Mouse (Mus musculus): ENCODE measurements around the gene Sema3g. TPM values are rescaled to one million over a fixed set of nuclear protein-coding genes. Genes with fewer than 3 reads are reported as not detected.

Sema3g gene
- polyA plus RNA-seq, 1 experiment from 2014 or later, result 0.32 TPM

- no peak overlapping the region for H3K4me2 ChIP-seq (replicated peaks)
- 77% methylated on average over 8 of the region's 8 CpGs for WGBS
- H3K36me3 ChIP-seq (replicated peaks; ENCODE audit: control insufficient read depth, insufficient read depth), result no peaks in the 10 kb centered on the region
- no peaks in the 10 kb centered on the region for H3K9me3 ChIP-seq (ENCODE audit: control insufficient read depth, low read length)
- H3K27me3 ChIP-seq (ENCODE audit: control insufficient read depth, insufficient read depth, low read length), result no peaks in the 10 kb centered on the region
- no peak overlapping the region for H3K4me3 ChIP-seq (replicated peaks; ENCODE audit: low read length)
- DNase-seq (ENCODE audit: low spot score) (no peak), ATAC-seq (ENCODE audit: low FRiP score) (no peak)
- H3K9ac ChIP-seq, result no peak overlapping the region
- H3K4me1 ChIP-seq (replicated peaks; ENCODE audit: control insufficient read depth, insufficient read depth, low read length), result peaks cover 14% of the 10 kb centered on the region
- H3K27ac ChIP-seq, result no peak overlapping the region
Measured at GRCm38 (mm10) chr14:31213868-31214267, 3.8 kb upstream of the Sema3g start.

- no peaks in the 10 kb centered on the region for H3K27me3 ChIP-seq (ENCODE audit: control insufficient read depth, insufficient read depth, low read length)
- peaks cover 14% of the 10 kb centered on the region for H3K4me1 ChIP-seq (replicated peaks; ENCODE audit: control insufficient read depth, insufficient read depth, low read length)
- WGBS, result 96% methylated on average over 3 of the region's 3 CpGs
- no peak overlapping the region for H3K27ac ChIP-seq
- no peak overlapping the region for H3K4me2 ChIP-seq (replicated peaks)
- ATAC-seq (ENCODE audit: low FRiP score), result no peak
- no peak for DNase-seq (ENCODE audit: low spot score)
- no peaks in the 10 kb centered on the region for H3K9me3 ChIP-seq (ENCODE audit: control insufficient read depth, low read length)
- H3K9ac ChIP-seq, result no peak overlapping the region
- no peak overlapping the region for H3K4me3 ChIP-seq (replicated peaks; ENCODE audit: low read length)
- H3K36me3 ChIP-seq (replicated peaks; ENCODE audit: control insufficient read depth, insufficient read depth), result no peaks in the 10 kb centered on the region
Measured at GRCm38 (mm10) chr14:31214684-31215083, 3.0 kb upstream of the Sema3g start.

GRCm38 (mm10) chr14:31215157-31216002, 2.3 kb upstream of the Sema3g start:
- Histone ChIP-seq H3K4me1 (replicated peaks; ENCODE audit: control insufficient read depth, insufficient read depth, low read length) (peaks cover 14% of the 10 kb centered on the region), H3K9me3 (ENCODE audit: control insufficient read depth, low read length) (no peaks in the 10 kb centered on the region), H3K36me3 (replicated peaks; ENCODE audit: control insufficient read depth, insufficient read depth) (no peaks in the 10 kb centered on the region), H3K9ac (peak overlapping the region; percentile 28; the same call in 1 of the 2 replicates), H3K4me3 (replicated peaks; ENCODE audit: low read length) (no peak overlapping the region), H3K4me2 (replicated peaks) (0 out of 2 replicates have a peak overlapping the region, but pooled peaks have one; percentile 6), H3K27me3 (ENCODE audit: control insufficient read depth, insufficient read depth, low read length) (no peaks in the 10 kb centered on the region), H3K27ac (no peak overlapping the region)
- ATAC-seq (ENCODE audit: low FRiP score) (peak; percentile 73), DNase-seq (ENCODE audit: low spot score) (peak; percentile 83)
- WGBS, result 32% methylated on average over 15 of the region's 15 CpGs

GRCm38 (mm10) chr14:31216846-31217245, 814 bp upstream of the Sema3g start, which contains the start of gene Nisch:
Nisch (minus strand) TSS chr14:31216946.
- peak within 1 kb of the TSS; percentile 37; the same call in 1 of the 2 replicates for H3K9ac ChIP-seq
- ATAC-seq (ENCODE audit: low FRiP score) (no peak), DNase-seq (ENCODE audit: low spot score) (no peak)
- 0 out of 2 replicates have a peak within 1 kb of the TSS, but pooled peaks have one; percentile 11 for H3K27ac ChIP-seq
- no peak within 1 kb of the TSS for H3K4me3 ChIP-seq (replicated peaks; ENCODE audit: low read length)
- no peaks in the 10 kb centered on the region for H3K36me3 ChIP-seq (replicated peaks; ENCODE audit: control insufficient read depth, insufficient read depth)
- H3K4me1 ChIP-seq (replicated peaks; ENCODE audit: control insufficient read depth, insufficient read depth, low read length), result peaks cover 14% of the 10 kb centered on the region
- WGBS, result 61% methylated on average over 2 of the region's 2 CpGs
- no peaks in the 10 kb centered on the region for H3K27me3 ChIP-seq (ENCODE audit: control insufficient read depth, insufficient read depth, low read length)
- H3K4me2 ChIP-seq (replicated peaks), result 0 out of 2 replicates have a peak within 1 kb of the TSS, but pooled peaks have one; percentile 6
- H3K9me3 ChIP-seq (ENCODE audit: control insufficient read depth, low read length), result no peaks in the 10 kb centered on the region

- no peak overlapping the region for H3K4me3 ChIP-seq (replicated peaks; ENCODE audit: low read length)
- no peak overlapping the region for H3K9ac ChIP-seq
- peak; percentile 57; the same call in 1 of the 2 replicates for ATAC-seq (ENCODE audit: low FRiP score)
- H3K27ac ChIP-seq, result no peak overlapping the region
- no peaks in the 10 kb centered on the region for H3K9me3 ChIP-seq (ENCODE audit: control insufficient read depth, low read length)
- H3K36me3 ChIP-seq (replicated peaks; ENCODE audit: control insufficient read depth, insufficient read depth), result no peaks in the 10 kb centered on the region
- no peaks in the 10 kb centered on the region for H3K27me3 ChIP-seq (ENCODE audit: control insufficient read depth, insufficient read depth, low read length)
- WGBS, result 64% methylated on average over 4 of the region's 4 CpGs
- no peak overlapping the region for H3K4me2 ChIP-seq (replicated peaks)
- no peaks in the 10 kb centered on the region for H3K4me1 ChIP-seq (replicated peaks; ENCODE audit: control insufficient read depth, insufficient read depth, low read length)
- no peak for DNase-seq (ENCODE audit: low spot score)
Measured at GRCm38 (mm10) chr14:31226978-31227377, 9.3 kb downstream of the Sema3g start.

GRCm38 (mm10) chr14:31228234-31228633, 10.6 kb downstream of the Sema3g start:
- no peaks in the 10 kb centered on the region for H3K4me1 ChIP-seq (replicated peaks; ENCODE audit: control insufficient read depth, insufficient read depth, low read length)
- H3K27me3 ChIP-seq (ENCODE audit: control insufficient read depth, insufficient read depth, low read length), result no peaks in the 10 kb centered on the region
- DNase-seq (ENCODE audit: low spot score), result no peak
- no peak for ATAC-seq (ENCODE audit: low FRiP score)
- H3K4me3 ChIP-seq (replicated peaks; ENCODE audit: low read length), result no peak overlapping the region
- H3K27ac ChIP-seq, result no peak overlapping the region
- H3K9me3 ChIP-seq (ENCODE audit: control insufficient read depth, low read length), result no peaks in the 10 kb centered on the region
- no peak overlapping the region for H3K9ac ChIP-seq
- 73% methylated on average over 6 of the region's 6 CpGs for WGBS
- no peaks in the 10 kb centered on the region for H3K36me3 ChIP-seq (replicated peaks; ENCODE audit: control insufficient read depth, insufficient read depth)
- no peak overlapping the region for H3K4me2 ChIP-seq (replicated peaks)

- H3K4me1 ChIP-seq (replicated peaks; ENCODE audit: control insufficient read depth, insufficient read depth, low read length), result 0 out of 2 replicates have a peak, but pooled peaks cover 3% of the 10 kb centered on the region
- H3K9ac ChIP-seq, result no peak overlapping the region
- H3K4me2 ChIP-seq (replicated peaks), result no peak overlapping the region
- ATAC-seq (ENCODE audit: low FRiP score) (no peak), DNase-seq (ENCODE audit: low spot score) (no peak)
- H3K27ac ChIP-seq, result no peak overlapping the region
- H3K27me3 ChIP-seq (ENCODE audit: control insufficient read depth, insufficient read depth, low read length), result no peaks in the 10 kb centered on the region
- 76% methylated on average over 8 of the region's 8 CpGs for WGBS
- H3K36me3 ChIP-seq (replicated peaks; ENCODE audit: control insufficient read depth, insufficient read depth), result no peaks in the 10 kb centered on the region
- no peak overlapping the region for H3K4me3 ChIP-seq (replicated peaks; ENCODE audit: low read length)
- no peaks in the 10 kb centered on the region for H3K9me3 ChIP-seq (ENCODE audit: control insufficient read depth, low read length)
Measured at GRCm38 (mm10) chr14:31230442-31230841, 12.8 kb downstream of the Sema3g start.

- Histone ChIP-seq H3K4me2 (replicated peaks) (no peak overlapping the region), H3K9me3 (ENCODE audit: control insufficient read depth, low read length) (no peaks in the 10 kb centered on the region), H3K36me3 (replicated peaks; ENCODE audit: control insufficient read depth, insufficient read depth) (no peaks in the 10 kb centered on the region), H3K4me3 (replicated peaks; ENCODE audit: low read length) (no peak overlapping the region), H3K9ac (no peak overlapping the region), H3K27ac (no peak overlapping the region), H3K4me1 (replicated peaks; ENCODE audit: control insufficient read depth, insufficient read depth, low read length) (0 out of 2 replicates have a peak, but pooled peaks cover 3% of the 10 kb centered on the region), H3K27me3 (ENCODE audit: control insufficient read depth, insufficient read depth, low read length) (no peaks in the 10 kb centered on the region)
- no peak for ATAC-seq (ENCODE audit: low FRiP score)
- no peak for DNase-seq (ENCODE audit: low spot score)
- WGBS, result 83% methylated on average over 13 of the region's 13 CpGs
Measured at GRCm38 (mm10) chr14:31232404-31233069, 14.9 kb downstream of the Sema3g start.

All from hindbrain, embryonic 14.5 days (tissue).